Mouse (Mus musculus) layer of hippocampus, postnatal 36 days (tissue): ENCODE measurements around the gene Taf12. TPM values are rescaled to one million over a fixed set of nuclear protein-coding genes. Genes with fewer than 3 reads are reported as not detected.
A peak's percentile ranks its signal among the peaks of the same experiment; 100 is the strongest.

Experiments
- DNase-seq, 2 experiments: peaks; one replicate each; pipeline ENCODE4 v3.0.0; 2022
- total RNA-seq, 2 experiments: library from RNA; stranded (reverse); gene quantifications; 2 replicates each; pipeline ENCODE4 v1.2.3; 2021

The Taf12 gene
- total RNA-seq, 2 experiments from 2014 or later: 23.6 to 23.7 TPM

DNA sequence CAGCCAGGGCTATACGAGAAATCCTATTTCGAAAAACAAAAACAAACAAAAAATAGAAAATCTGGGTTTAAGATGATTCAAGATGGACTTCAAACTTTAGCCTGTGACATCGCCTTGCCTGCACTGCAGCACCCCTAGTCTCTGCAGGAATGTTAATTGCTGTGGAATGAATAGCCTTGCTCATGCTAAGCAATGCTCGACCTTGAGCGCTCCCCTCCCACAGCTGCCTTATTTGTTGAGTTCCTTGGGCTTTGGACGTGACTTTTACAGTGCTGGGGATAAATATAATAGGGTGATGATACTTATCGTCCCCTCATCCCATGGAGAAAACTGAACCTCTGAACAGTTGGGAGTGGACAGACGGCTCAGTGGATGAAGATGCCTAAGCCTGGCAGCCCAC lies 41.5 kb downstream of the Taf12 start:
- DNase-seq: no peak

GRCm38 (mm10) chr4:132326481-132326880 lies 52.3 kb downstream of the Taf12 start:
- DNase-seq: no peak

DNA sequence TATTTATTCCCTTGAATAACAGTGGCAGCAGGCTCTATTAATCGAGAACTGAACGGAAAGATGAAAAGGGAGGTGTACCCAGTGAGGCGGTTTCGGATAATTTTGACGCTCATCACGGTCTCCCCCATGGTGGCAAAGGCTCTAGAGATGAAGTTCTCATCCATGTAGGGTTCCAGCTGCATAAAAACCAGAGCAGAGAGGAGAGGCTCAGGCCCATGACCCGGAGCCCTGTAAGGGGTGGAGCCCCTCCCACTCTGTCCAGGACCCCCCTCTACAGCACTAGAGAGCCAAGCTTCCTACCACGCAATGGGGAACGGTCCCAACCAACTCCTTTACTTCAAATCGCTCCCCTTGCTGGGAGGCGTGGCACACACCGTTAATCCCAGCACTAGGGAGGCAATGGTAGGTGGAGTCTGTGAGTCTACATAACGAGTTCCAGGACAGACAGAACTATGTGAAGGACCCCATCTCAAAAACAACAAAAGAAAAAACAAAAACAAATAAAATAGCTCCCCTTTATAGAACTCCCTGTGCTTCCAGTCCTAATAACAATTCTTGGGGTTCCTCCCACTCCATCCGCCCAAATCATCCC lies 54.3 kb downstream of the Taf12 start:
- no peak for DNase-seq

DNA sequence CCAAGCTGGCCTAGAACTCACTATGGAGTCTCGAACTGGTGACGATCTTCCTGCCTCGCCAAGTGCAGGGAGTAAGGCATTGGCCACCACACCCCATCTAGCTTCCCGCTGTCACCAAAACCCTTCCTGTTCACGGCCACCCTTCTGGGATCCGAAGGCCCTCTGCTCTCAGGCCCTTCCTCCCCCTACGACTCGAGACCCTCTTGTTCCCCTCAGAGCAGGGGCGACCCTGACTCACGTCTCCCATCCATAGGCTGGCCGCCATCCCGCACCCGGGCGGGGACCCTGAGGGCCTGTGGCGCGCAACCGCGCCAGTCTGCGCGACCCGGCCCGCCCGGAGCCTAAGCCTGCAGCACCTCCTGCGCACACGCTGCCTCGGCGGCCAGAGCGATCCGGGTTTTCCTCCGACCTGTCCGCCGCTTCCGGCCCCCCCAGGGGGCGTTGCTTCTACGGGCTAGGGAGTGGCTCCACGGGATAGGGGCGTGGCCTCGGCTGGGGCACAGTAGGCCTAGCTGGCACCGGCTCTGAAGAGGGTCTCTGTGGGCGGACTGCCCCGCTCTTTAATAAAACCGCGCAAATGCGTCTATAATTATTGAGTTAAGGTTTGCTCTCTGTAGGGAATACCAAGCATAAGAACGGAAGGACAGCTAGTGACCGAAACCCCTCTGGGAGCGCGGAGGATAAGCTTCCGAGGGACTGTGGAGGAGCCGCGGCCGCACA lies 55.1 kb downstream of the Taf12 start, which contains the start of gene Trnau1ap:
TSS of gene Trnau1ap (minus strand) at position 424 of the 720 bp plus-strand sequence.
- peak; percentile 75 to 79 for DNase-seq

DNA sequence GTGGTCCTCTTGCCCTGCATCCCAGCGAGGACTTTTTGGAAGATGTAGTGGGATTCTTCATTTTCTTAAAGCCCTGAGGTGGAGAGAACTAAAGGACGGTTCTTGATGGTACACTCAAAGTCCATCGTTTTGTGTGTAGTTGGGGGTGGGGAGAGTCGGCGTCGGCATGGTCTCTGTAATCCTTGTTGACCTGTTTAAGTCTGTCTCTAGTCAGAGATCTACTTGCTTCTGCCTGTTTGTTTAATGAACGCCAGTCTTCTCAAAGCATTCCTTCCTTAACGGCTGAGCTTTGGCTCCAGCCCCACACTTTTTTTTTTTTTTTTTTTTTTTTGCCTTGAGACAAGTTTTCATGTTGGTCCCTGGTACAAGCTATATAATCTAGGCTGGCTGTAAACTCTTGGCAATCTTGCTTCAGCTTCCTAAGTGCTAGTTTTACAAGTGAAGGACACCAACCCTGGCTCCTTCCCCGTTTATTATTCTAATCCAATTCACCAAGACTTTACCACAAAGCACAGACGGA lies 55.7 kb downstream of the Taf12 start:
- no peak for DNase-seq

DNA sequence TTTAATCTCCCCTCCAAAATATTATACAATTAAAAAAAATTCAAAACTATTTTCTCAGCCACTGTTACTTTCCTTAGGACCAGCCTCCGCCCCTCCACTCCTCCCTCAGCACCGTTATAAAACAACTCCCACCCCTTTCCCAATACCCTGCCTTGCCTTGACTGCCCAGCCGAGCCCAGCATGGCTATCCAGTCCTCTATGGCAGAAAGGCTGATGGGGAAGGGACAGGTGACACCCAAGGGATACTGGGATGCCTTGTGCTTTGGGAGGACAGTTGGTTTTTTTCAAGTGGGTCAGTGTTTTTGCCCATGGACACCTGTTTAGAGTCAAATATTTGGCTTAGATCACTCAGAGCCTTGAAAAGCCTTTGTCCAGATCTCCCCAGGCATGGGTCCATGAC lies 57.8 kb downstream of the Taf12 start:
- no peak for DNase-seq

- no peak for DNase-seq
These were observed 58.7 kb downstream of the Taf12 start for GRCm38 (mm10) chr4:132332880-132333279.

- peak; percentile 23 to 32 for DNase-seq
These were observed 64.8 kb downstream of the Taf12 start for GRCm38 (mm10) chr4:132338943-132339342.

GRCm38 (mm10) chr4:132341451-132341850 lies 67.3 kb downstream of the Taf12 start:
- no peak for DNase-seq

DNA sequence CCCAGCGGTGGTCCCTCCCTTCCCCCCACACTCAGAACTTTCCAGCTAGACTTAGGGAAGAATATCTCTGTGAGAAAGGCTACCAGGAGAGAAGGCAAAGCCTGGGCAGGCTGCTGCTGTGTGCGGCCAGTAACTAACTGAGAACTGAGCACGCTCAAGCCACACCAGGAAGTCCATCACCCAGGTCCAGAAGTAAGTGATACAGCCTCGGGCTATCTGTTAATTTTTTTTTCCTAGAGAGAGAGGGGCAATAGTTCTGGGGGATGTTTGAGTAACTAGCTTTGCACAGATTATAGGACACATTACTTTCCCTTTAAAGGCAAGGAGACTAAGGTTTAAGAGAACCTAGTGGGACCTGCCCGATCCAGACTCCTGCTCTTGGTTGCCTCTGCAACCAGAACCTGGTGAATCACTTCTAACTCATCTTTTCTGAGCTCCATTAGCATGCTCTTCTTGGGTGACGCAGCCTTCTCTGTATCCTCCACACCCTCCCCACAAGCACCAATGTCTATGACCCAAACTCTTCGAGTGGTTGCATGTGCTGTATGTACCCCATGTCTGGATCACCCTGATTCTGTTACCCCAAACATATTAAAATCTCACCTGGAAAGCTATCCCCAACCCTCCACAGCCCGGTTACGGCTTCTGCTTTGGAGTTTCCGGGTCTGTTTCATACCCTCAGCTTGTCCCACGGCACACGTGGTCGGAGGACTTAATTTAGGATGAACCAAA lies 70.4 kb downstream of the Taf12 start:
- no peak for DNase-seq

Other genes with a start within 250 kb of the Taf12 start
- gene Gm10300, start 199.7 kb upstream of the Taf12 start, total RNA-seq: not detected
- gene Epb41, start 199.1 kb upstream of the Taf12 start, total RNA-seq: 10 to 100 TPM; 16.9 to 23.7 TPM
- 10 to 100 TPM; 10.7 to 11.3 TPM for gene Oprd1, start 129.9 kb upstream of the Taf12 start, total RNA-seq
- gene Ythdf2, start 62.1 kb upstream of the Taf12 start, total RNA-seq: 10 to 100 TPM; 43.8 to 47.7 TPM
- 10 to 100 TPM; 21.3 to 24.7 TPM for gene Gmeb1, start 12.8 kb upstream of the Taf12 start, total RNA-seq
- gene Rab42, start 29.0 kb downstream of the Taf12 start, total RNA-seq: 1 to 10 TPM; 1.2 to 2.6 TPM
- 10 to 100 TPM; 18.6 to 19.6 TPM for gene Trnau1ap, start 55.2 kb downstream of the Taf12 start, total RNA-seq
- 10 to 100 TPM; 11.9 to 13.4 TPM for gene Rcc1, start 79.2 kb downstream of the Taf12 start, total RNA-seq
- 10 to 100 TPM in 1 of 2 experiments, 1 to 10 TPM in 1; 8.3 to 12.8 TPM for gene Phactr4, start 148.1 kb downstream of the Taf12 start, total RNA-seq
- gene Med18, start 189.5 kb downstream of the Taf12 start, total RNA-seq: 10 to 100 TPM in 1 of 2 experiments, 1 to 10 TPM in 1; 8.8 to 10.4 TPM
- gene Sesn2, start 236.1 kb downstream of the Taf12 start, total RNA-seq: 10 to 100 TPM; 12.8 to 13.5 TPM